Mouse (Mus musculus) cerebellum, postnatal 4 days (tissue): ENCODE data around the gene Serac1.

ENCODE experiments used
- DNase-seq, 2 experiments: peaks; one replicate each; pipeline ENCODE4 v3.0.0; 2022; ENCODE audit warnings: low spot score in 2 of 2, mixed read lengths in 1 of 2

The Serac1 gene

DNA sequence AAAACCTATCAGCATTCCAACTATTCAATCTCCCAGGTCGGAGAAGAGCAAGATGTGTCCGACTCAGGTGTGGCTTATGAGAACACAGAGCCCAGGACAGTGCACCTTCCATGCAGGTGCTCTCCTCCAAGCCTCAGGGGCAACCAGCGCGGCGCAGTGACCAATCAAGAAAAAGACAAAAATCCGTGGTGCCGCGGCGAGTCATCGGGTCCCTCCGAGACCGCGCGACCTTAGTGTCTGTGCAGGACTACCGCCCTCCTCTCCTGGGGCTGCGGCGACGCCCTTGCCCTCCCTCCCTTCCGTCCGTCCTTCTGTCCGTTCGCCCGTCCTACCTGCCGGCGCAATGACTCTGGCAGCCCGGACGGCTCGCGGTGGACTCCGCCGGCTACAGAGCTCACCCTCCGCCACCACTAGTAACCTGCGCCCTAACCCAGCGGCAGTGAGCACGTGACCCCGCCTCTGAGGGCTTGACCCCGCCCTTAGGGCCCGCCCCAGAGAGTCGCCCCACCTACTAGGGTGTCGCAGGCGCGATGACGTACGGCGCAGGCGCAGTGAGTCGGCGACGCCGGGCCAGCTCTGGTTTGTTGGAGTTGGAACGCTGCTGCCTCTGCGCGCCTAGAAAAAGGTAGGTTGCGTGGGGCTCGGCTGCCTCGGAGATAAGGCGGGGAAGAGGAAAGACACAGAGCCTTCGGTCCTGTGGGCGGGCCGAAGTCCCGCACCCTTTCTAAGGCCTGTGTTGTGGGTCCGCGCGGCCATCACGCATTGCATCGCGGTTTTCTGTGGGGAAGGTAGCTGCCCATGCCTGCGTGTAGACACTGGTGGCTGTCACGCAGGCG is at the start of gene Serac1, which contains the start of gene Gtf2h5:
Gene Serac1, minus strand, starts transcription at position 455 of the 836 bp plus-strand sequence.
Gene Gtf2h5, plus strand, starts transcription at position 500 of the 836 bp plus-strand sequence.
- DNase-seq, result peak; percentile 98

DNA sequence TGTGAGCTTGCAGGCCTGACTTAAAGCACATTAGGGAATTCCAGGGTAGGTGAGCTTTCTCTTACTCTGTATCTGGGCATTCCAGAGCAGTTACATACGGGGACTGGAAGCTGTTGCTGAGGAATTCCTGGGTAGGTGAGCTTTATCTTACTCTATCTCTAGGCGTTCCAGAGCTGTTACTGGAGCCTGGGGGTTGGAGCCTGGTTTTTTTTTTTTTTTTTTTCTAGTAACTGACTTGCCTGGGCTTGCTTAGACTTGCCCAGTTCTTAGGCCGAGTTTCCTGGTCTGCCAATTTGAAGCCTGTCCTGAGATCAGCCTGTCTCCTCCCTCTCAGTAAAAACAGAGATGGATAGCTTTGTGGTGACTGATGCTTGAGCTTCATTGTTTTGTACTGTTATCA is 48.5 kb upstream of the Serac1 start:
- no peak for DNase-seq

GRCm38 (mm10) chr17:6125441-6125840 is 45.9 kb upstream of the Serac1 start:
- DNase-seq, result no peak

DNA sequence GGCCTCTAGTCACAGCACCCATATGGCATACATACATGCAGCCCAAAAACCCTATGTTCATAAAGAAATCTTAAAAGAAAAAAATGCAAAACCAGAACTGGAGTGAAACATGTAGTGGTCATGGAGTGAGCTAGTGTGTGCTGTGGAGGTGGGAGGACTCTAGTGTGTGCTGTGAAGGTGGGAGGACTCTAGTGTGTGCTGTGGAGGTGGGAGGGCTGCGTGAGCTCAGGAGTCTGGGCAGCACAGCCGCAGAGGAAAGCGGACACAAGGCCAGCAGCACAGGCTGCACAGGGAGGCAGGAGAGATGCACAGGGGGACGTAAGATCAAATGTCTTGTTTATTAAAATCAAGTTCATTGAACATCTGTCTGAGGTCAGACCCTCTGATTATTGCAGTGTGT is 44.2 kb upstream of the Serac1 start:
- no peak for DNase-seq

DNA sequence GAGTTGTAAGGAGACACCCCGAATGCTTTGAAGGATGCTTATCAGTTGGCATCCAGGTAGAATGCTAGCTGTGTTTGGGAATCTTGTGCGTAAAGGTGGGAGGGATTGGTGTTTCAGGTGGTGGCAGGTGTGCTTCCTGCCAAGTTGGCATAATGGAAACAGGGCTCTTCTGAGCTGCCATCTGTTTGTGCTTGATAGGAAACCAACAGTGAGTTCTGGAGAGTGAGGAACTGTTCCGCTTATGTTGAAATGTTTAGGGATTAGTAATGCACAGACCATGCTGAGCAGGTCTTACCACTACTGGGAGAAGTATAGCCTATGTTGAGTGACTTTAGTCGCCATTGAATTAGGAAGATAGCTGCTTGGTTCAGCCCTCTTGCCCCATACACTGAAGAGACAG is 39.3 kb upstream of the Serac1 start:
- no peak for DNase-seq

DNA sequence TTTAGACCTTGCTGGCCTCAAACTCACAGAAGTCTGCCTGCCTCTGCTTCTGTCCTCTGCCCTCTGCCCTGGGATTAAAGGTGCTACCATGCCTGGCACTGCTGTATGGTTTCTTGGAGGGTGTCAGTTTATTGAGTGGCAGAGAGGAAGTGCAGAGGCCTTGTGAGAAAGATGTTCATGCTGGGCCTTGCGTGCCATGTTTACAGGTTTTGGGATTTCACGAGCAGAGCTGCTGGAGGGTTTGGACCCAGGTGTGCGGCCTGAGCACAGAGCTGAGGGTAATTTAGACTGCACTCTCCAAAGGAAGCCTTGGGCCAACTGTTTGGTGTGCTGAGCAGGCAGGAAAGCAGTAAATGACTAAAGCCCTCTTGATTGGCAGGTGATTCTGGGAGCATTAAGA is 38.4 kb upstream of the Serac1 start:
- no peak for DNase-seq

DNA sequence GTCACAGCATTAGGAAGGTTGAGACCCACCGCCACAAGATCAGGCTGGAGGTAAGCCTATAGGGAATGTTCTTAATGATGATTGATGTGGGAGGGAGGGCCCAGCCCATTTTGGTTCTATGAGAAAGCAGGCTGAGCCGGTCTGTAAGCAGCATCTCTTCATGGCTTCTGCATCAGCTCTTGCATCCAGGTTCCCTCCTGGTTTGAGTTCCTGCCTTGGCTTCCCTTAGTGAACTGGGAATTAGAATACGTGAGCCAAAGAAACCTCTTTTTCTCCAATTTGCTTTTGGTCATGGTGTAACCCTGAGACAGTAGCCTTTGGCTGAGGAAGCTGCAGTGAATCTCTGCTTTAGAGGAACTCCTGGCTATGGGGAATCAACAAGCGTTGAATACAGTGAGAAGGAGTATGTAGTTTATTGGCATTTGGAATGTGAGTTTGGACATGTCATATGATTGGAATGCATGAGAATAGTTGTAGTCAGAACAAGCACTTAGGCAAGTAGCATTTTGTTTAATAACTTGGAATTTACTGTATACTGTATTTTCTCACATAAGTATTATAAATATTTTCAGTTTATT is 37.7 kb upstream of the Serac1 start:
- no peak for DNase-seq

- no peak for DNase-seq
These were observed 35.5 kb upstream of the Serac1 start for GRCm38 (mm10) chr17:6115085-6115484.

DNA sequence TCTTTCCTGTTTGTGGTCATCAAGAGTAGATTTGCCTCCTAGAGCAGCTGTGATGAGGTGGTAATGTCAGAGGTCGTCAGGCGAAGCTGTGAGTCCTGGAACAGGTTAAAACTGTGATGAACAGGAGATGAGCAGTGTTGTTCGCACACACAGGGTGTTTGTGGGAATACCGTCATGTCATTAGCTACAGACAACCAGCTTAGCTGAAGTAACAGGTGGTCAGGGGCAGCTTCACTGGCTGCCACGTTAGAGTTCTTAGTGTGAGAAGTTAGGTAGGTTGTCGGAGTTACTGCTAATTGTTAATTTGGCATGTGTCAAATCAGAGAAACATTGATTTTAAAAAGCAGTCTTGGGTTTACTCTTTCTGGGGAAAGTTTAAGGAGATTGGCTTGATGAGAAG is 34.1 kb upstream of the Serac1 start:
- no peak for DNase-seq

DNA sequence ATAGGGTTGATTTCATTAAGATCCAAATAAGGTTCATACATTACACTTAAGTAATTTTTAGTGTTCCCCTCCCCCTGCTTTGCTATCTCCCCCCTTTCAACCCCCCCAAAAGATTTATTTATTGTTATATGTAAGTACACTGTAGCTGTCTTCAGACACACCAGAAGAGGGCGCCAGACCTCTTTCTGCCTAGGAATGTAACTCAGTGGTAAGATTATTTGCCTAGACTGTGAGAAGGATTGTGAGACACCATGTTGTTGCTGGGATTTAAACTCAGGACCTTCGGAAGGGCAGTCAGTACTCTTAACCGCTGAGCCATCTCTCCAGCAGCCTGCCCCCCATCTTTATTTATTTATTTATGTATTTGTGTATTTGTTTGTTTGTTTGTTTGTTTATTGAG is 31.4 kb upstream of the Serac1 start:
- DNase-seq, result no peak

DNA sequence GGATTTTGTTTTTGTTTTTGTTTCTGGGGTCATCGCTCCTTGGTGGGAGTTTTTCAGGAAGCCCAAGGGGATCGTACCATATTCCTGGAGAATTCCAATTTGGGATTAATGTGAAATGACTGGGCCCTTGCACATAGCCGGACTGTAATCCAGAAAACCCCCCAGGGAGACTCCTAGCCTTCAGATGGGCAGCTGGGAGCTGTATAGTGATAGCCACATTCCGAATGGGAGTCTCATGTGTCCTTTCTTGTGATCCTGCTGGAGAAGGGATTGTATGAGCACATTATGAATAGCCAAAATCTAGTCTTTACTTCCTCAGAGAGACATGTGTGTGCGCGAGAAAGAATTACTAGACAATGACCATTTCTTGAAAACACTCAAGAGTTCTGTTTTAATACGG is 28.6 kb upstream of the Serac1 start:
- DNase-seq, result no peak

GRCm38 (mm10) chr17:6107015-6107601 is 27.6 kb upstream of the Serac1 start:
- DNase-seq, result peak; percentile 26 to 66

DNA sequence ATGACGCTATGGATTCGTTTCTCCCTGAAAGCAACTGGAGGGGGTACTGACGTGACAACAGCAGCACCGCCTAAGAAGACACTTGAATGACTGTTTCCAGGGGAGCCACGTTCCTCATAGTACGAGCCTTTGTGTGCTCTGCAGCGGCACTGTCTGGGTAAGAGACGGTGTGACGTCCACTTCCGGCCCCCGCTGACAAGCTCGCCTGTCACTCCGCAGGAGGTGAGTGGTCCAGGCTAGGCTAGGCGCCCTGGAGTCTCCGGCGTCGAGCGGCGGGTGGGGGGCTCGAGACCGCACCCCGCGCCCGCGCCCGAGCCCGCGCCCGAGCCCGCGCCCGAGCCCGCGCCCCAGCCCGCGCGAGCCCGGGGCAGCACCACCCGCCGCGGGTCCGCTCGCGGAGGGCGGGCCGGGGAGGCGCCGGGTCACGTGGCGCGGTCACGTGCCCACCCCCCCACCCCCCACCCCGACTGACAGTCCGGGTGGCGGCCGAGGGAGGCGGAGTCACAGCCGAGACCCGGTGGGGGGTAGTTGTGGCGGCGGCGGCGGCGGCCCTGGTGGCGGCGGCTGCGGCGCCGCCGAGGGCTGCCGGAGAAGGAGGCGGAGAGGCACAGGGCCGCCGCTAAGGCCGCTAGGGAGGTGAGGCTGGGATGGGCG is 26.9 kb upstream of the Serac1 start, which contains the start of gene Tulp4:
Gene Tulp4, plus strand, starts transcription at position 77 of the 654 bp plus-strand sequence.
- peak; percentile 65 to 82 for DNase-seq

GRCm38 (mm10) chr17:6103566-6103965 is 24.0 kb upstream of the Serac1 start:
- no peak for DNase-seq

- DNase-seq, result no peak
These were observed 22.7 kb upstream of the Serac1 start for GRCm38 (mm10) chr17:6102287-6102686.

DNA sequence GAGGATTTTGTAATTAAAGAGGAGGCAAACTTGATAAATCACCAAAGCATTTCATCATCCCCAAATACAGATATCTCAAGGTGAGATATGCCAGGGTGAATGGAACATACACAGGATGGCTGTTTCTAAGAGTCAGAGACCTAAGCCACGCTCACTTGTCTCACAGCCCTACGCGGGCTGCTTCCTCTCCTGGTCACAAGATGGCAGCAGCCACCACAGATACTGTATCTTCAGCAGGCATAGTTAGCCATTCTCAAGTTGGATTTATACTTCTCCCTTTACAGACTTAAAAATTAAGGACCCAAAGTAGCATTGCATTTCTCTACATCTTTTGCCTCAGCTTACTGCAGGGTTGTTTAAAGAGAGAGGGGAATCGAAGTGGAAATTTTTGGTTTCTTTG is 18.3 kb upstream of the Serac1 start:
- peak in 1 of 2 experiments; percentile 56 for DNase-seq

GRCm38 (mm10) chr17:6095579-6095978 is 16.0 kb upstream of the Serac1 start:
- no peak for DNase-seq

DNA sequence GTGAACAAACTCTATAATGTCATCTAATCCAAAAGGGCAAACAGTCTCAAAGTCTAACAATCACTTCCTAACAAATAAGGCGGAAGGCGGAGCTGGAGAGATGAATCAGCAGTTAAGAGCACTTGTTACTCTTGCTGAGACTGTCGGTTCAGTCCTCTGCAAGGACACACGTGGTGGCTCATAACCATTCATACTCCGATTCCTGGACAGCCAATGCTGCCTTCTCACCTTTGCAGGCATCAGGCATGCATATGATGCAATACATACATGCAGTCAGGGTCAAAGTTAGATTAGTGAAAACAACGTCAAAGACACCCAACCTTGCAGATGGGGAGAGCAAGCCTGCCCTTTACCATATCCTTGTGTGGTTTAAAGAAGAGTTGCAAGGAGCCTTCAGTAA is 12.1 kb upstream of the Serac1 start:
- no peak for DNase-seq

DNA sequence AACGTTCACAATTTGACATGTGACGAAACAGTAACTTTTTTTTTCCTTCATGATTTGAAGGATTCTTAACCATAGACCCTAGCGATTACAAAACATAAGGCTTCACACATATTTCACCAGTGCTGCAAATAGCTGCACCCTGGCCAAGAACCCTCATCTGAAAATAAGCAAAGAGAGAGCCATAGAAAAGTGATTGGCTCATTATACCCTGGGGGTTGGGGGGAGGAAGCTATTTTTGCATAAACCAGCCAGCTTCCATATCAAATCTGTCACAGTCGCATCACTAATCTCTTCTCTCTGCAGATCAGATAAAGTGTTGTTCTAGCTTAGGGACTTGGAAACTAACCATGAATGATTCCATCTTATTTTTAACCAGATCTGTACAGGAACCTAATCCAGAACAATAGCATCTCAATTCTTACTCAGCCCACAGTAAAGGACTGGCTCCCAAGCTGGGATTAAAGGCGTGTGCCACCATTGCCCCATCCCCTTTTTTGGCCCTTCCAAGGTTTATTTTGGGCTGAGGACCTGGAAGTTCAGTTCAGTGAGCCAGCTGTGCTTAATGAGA is 3.9 kb upstream of the Serac1 start:
- DNase-seq, result no peak

DNA sequence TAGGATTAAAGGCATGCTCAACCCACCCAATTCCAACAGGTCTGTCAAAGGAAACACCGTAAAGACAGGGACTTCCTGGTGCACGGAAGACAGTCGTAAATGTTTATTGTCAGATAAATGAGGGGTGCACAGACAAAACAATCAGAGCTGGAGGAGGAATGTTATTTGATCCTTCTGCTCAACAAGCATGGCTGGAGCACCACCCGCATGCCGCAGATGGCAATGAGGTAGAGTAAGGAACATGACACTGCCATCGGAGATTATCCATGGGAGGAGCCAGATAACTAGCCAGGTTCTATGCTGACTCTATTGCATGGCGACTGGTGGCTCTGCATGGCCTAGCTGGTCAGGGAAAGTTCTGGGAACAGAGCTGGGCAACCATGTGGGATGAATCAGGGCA is 6.1 kb downstream of the Serac1 start:
- DNase-seq, result no peak

- DNase-seq, result no peak
These were observed 9.7 kb downstream of the Serac1 start for GRCm38 (mm10) chr17:6069866-6070265.

DNA sequence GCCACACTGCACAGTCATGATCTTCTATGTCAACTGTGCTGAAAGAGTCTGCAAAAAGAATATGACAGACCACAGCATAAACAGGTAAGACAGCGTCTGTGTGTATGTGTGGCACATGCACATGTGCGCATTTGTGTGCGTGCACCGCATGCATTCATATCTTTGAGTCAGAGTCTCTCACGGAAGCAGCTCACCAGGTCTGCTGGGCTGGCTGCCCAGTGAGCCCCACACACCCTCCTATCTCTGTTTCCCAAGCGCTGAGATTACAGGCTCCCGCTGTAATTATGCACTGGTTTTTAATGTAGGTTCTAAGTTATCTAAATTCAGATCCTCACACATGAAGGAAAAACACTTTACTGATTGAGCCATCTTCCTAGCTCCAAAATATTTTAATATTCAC is 11.9 kb downstream of the Serac1 start:
- DNase-seq, result no peak
